Mouse (Mus musculus) heart, postnatal 0 days (tissue): Measurements from ENCODE around the gene Lamb1. TPM values are rescaled to one million over a fixed set of nuclear protein-coding genes. Genes with fewer than 3 reads are reported as not detected.
A peak's percentile ranks its signal among the peaks of the same experiment; 100 is the strongest.

ENCODE experiments used
- ATAC-seq: fragments of 200-750 bp; cut with Nextera tagmentation; 2 replicates; pipeline ENCODE4 v1.8.0; 2017; ENCODE audit warnings: low read depth, moderate number of reproducible peaks, moderate library complexity; ENCODE audit not compliant: insufficient read depth
- DNase-seq: peaks from one replicate; pipeline ENCODE4 v3.0.0-alpha.2; 2016; ENCODE audit warnings: low spot score
- H3K27ac ChIP-seq: fragments of 300-500 bp; sonication (generic); 2 replicates; pipeline ENCODE4 v1.5.1; 2014; ENCODE audit warnings: low read depth, mild to moderate bottlenecking
- H3K27me3 ChIP-seq: fragments of 300-500 bp; sonication (generic); 2 replicates; pipeline ENCODE4 v1.6.1; 2014; ENCODE audit warnings: low read length, mixed read lengths; ENCODE audit not compliant: control insufficient read depth, insufficient read depth
- H3K36me3 ChIP-seq: fragments of 300-500 bp; sonication (generic); replicated peaks from 2 replicates; pipeline ENCODE4 v1.6.1; 2014; ENCODE audit warnings: low read length, mixed read lengths; ENCODE audit not compliant: control insufficient read depth, insufficient read depth
- H3K4me1 ChIP-seq: fragments of 300-500 bp; sonication (generic); 2 replicates; pipeline ENCODE4 v1.6.1; 2014; ENCODE audit warnings: antibody characterized with exemption; ENCODE audit not compliant: control insufficient read depth, insufficient read depth
- H3K4me2 ChIP-seq: fragments of 300-500 bp; sonication (generic); 2 replicates; pipeline ENCODE4 v1.6.1; 2014; ENCODE audit warnings: low read depth, mild to moderate bottlenecking, low read length, moderate library complexity
- H3K4me3 ChIP-seq: fragments of 300-500 bp; sonication (generic); 2 replicates; pipeline ENCODE4 v1.5.1; 2014; ENCODE audit warnings: low read depth, low read length
- H3K9ac ChIP-seq: fragments of 300-500 bp; sonication (generic); replicated peaks from 2 replicates; pipeline ENCODE4 v1.6.1; 2014; ENCODE audit warnings: low read depth, low read length, mixed read lengths
- H3K9me3 ChIP-seq: fragments of 300-500 bp; sonication (generic); replicated peaks from 2 replicates; pipeline ENCODE4 v1.6.1; 2016; ENCODE audit warnings: low read length; ENCODE audit not compliant: control insufficient read depth
- CTCF ChIP-seq: IDR thresholded peaks from 2 replicates; pipeline ENCODE4 v1.5.1; 2016; ENCODE audit warnings: antibody characterized with exemption, control low read depth, low read depth
- EP300 ChIP-seq: IDR thresholded peaks from 2 replicates; pipeline ENCODE4 v1.6.1; 2016; ENCODE audit warnings: antibody characterized with exemption, low read depth
- WGBS: fragments of 180-500 bp; shearing (Covaris S2); extraction: QIAGEN DNeasy Blood & Tissue Kit; methylation state at CpG from one replicate; pipeline ENCODE4 v1.1.7; 2014; 5-methylcytosine and 5-hydroxymethylcytosine counted together
- polyA plus RNA-seq: library from polyadenylated mRNA; unstranded; fragments of >200 nt; fragmentation: Nextera tagmentation; extraction: Ambion mirVana; gene quantifications from 2 replicates; pipeline ENCODE4 v1.2.1, GENCODE M21; 2015
- total RNA-seq: library from RNA; depleted of rRNA; stranded (reverse); fragments of >200 nt; gene quantifications from 2 replicates; pipeline ENCODE4 v1.2.3, GENCODE M21; 2014; ENCODE audit warnings: low replicate concordance

Lamb1 gene
- total and polyA plus RNA-seq, 2 experiments from 2014 or later: 60.8 to 189 TPM

- Histone ChIP-seq H3K9ac (no peak overlapping the region), H3K4me1 (no peaks in the 10 kb centered on the region; the same call in 1 of the 2 replicates), H3K9me3 (no peaks in the 10 kb centered on the region), H3K27me3 (no peaks in the 10 kb centered on the region), H3K4me2 (no peak overlapping the region), H3K27ac (no peak overlapping the region), H3K4me3 (no peak overlapping the region), H3K36me3 (no peaks in the 10 kb centered on the region)
- DNase-seq (no peak), ATAC-seq (no peak)
- WGBS: 81% methylated on average over 5 of the region's 5 CpGs
- no peak for TF ChIP-seq CTCF
Observed at GRCm38 (mm10) chr12:31367721-31368120, 102.7 kb downstream of the Lamb1 start.

- Histone ChIP-seq H3K27ac (0 out of 2 replicates have a peak overlapping the region, but pooled peaks have one; percentile 20), H3K4me1 (no peaks in the 10 kb centered on the region; the same call in 1 of the 2 replicates), H3K4me3 (no peak overlapping the region), H3K27me3 (no peaks in the 10 kb centered on the region), H3K4me2 (no peak overlapping the region), H3K9me3 (no peaks in the 10 kb centered on the region), H3K36me3 (no peaks in the 10 kb centered on the region), H3K9ac (no peak overlapping the region)
- ATAC-seq (peak; percentile 80), DNase-seq (peak; percentile 47)
- TF ChIP-seq EP300 (no peak), CTCF (no peak)
- 81% methylated on average over 1 of the region's 1 CpGs for WGBS
Observed at GRCm38 (mm10) chr12:31369118-31369517, 104.1 kb downstream of the Lamb1 start.

GRCm38 (mm10) chr12:31369656-31370055 is 104.6 kb downstream of the Lamb1 start:
- whole genome bisulfite sequencing: 58% methylated on average over 7 of the region's 7 CpGs
- Histone ChIP-seq H3K9ac (no peak overlapping the region), H3K4me3 (no peak overlapping the region), H3K36me3 (no peaks in the 10 kb centered on the region), H3K4me2 (no peak overlapping the region), H3K27ac (0 out of 2 replicates have a peak overlapping the region, but pooled peaks have one; percentile 20), H3K27me3 (no peaks in the 10 kb centered on the region), H3K4me1 (no peaks in the 10 kb centered on the region; the same call in 1 of the 2 replicates), H3K9me3 (no peaks in the 10 kb centered on the region)
- DNase-seq (no peak), ATAC-seq (no peak)
- peak; percentile 27 for TF ChIP-seq CTCF
- TF ChIP-seq EP300: no peak

GRCm38 (mm10) chr12:31374603-31375282 is 109.7 kb downstream of the Lamb1 start:
- H3K27me3 ChIP-seq: no peaks in the 10 kb centered on the region
- DNase-seq (peak; percentile 82), ATAC-seq (peak; percentile 66)
- no peak overlapping the region for H3K4me3 ChIP-seq
- no peak overlapping the region for H3K27ac ChIP-seq
- TF ChIP-seq EP300 (no peak; the same call in 1 of the 2 replicates), CTCF (peak; percentile 78)
- 27% methylated on average over 9 of the region's 9 CpGs for WGBS
- no peaks in the 10 kb centered on the region for H3K9me3 ChIP-seq
- no peaks in the 10 kb centered on the region for H3K36me3 ChIP-seq
- H3K4me1 ChIP-seq: peaks cover 7% of the 10 kb centered on the region; the same call in 1 of the 2 replicates
- no peak overlapping the region; the same call in 1 of the 2 replicates for H3K9ac ChIP-seq
- H3K4me2 ChIP-seq: no peak overlapping the region

GRCm38 (mm10) chr12:31375283-31375615 is 110.2 kb downstream of the Lamb1 start:
- no peak overlapping the region for H3K9ac ChIP-seq
- no peak overlapping the region for H3K27ac ChIP-seq
- peaks cover 7% of the 10 kb centered on the region; the same call in 1 of the 2 replicates for H3K4me1 ChIP-seq
- no peak overlapping the region for H3K4me2 ChIP-seq
- H3K9me3 ChIP-seq: no peaks in the 10 kb centered on the region
- no peak for TF ChIP-seq CTCF
- WGBS: 51% methylated on average over 4 of the region's 4 CpGs
- no peak for ATAC-seq
- H3K36me3 ChIP-seq: no peaks in the 10 kb centered on the region
- DNase-seq: no peak
- no peaks in the 10 kb centered on the region for H3K27me3 ChIP-seq
- no peak overlapping the region for H3K4me3 ChIP-seq
